Mouse (Mus musculus) midbrain, embryonic 16.5 days (tissue): ENCODE results near the gene Copa. TPM values are rescaled to one million over a fixed set of nuclear protein-coding genes. Genes with fewer than 3 reads are reported as not detected.

Experiments
- ATAC-seq: fragments of 200-750 bp; cut with Nextera tagmentation; 2 replicates; pipeline ENCODE4 v1.8.0; 2017; ENCODE audit warnings: moderate TSS enrichment
- H3K27ac ChIP-seq: fragments of 300-500 bp; sonication (generic); 2 replicates; pipeline ENCODE4 v1.5.1; 2014; ENCODE audit warnings: mild to moderate bottlenecking, low read length, mixed read lengths
- H3K27me3 ChIP-seq: fragments of 300-500 bp; sonication (generic); 2 replicates; pipeline ENCODE4 v1.6.1; 2014; ENCODE audit warnings: low read depth, low read length, mixed read lengths; ENCODE audit not compliant: control insufficient read depth, insufficient read depth
- H3K36me3 ChIP-seq: fragments of 300-500 bp; sonication (generic); 2 replicates; pipeline ENCODE4 v1.6.1; 2014; ENCODE audit warnings: mild to moderate bottlenecking, low read length, moderate library complexity, mixed read lengths; ENCODE audit not compliant: control insufficient read depth, insufficient read depth
- H3K4me1 ChIP-seq: fragments of 300-500 bp; sonication (generic); 2 replicates; pipeline ENCODE4 v1.6.1; 2014; ENCODE audit warnings: mild to moderate bottlenecking, low read length, mixed read lengths; ENCODE audit not compliant: control insufficient read depth, insufficient read depth
- H3K4me2 ChIP-seq: fragments of 300-500 bp; sonication (generic); 2 replicates; pipeline ENCODE4 v1.6.1; 2014; ENCODE audit warnings: mild to moderate bottlenecking, low read length, mixed read lengths
- H3K4me3 ChIP-seq: fragments of 300-500 bp; sonication (generic); 2 replicates; pipeline ENCODE4 v1.5.1; 2014; ENCODE audit warnings: low read depth, mild to moderate bottlenecking, low read length, moderate library complexity, mixed read lengths
- H3K9ac ChIP-seq: fragments of 300-500 bp; sonication (generic); 2 replicates; pipeline ENCODE4 v1.6.1; 2014; ENCODE audit warnings: low read depth, low read length, mixed read lengths
- H3K9me3 ChIP-seq: fragments of 300-500 bp; sonication (generic); replicated peaks from 2 replicates; pipeline ENCODE4 v1.6.1; 2014; ENCODE audit warnings: mild to moderate bottlenecking, low read length, mixed read lengths; ENCODE audit not compliant: control insufficient read depth, poor library complexity, severe bottlenecking
- WGBS: fragments of 180-500 bp; shearing (Covaris S2); extraction: QIAGEN DNeasy Blood & Tissue Kit; methylation state at CpG from one replicate; pipeline ENCODE4 v1.1.7; 2014; 5-methylcytosine and 5-hydroxymethylcytosine counted together
- polyA plus RNA-seq: library from polyadenylated mRNA; unstranded; fragments of >200 nt; fragmentation: Nextera tagmentation; extraction: Ambion mirVana; gene quantifications from 2 replicates; pipeline ENCODE4 v1.2.1, GENCODE M21; 2015

Copa gene
- polyA plus RNA-seq, 1 experiment from 2014 or later, result 209 TPM

- peak within 1 kb of the TSS; percentile 91 for H3K4me3 ChIP-seq
- peak within 1 kb of the TSS; percentile 99 for H3K9ac ChIP-seq
- H3K36me3 ChIP-seq, result 0 out of 2 replicates have a peak, but pooled peaks cover 2% of the 10 kb centered on the region
- peak; percentile 99 for ATAC-seq
- H3K4me1 ChIP-seq, result peaks cover 23% of the 10 kb centered on the region
- H3K4me2 ChIP-seq, result peak within 1 kb of the TSS; percentile 92
- H3K27me3 ChIP-seq, result no peaks in the 10 kb centered on the region
- no peaks in the 10 kb centered on the region for H3K9me3 ChIP-seq
- 0% methylated on average over 42 of the region's 42 CpGs for WGBS
- H3K27ac ChIP-seq, result peak within 1 kb of the TSS; percentile 92
These were observed 65.5 kb downstream of the Copa start, which contains the start of gene Dcaf8 for GRCm38 (mm10) chr1:172147835-172148278. Gene Dcaf8, plus strand, starts transcription at chr1:172148084.

GRCm38 (mm10) chr1:172148279-172148954 lies 66.1 kb downstream of the Copa start:
- 0% methylated on average over 40 of the region's 40 CpGs for WGBS
- Histone ChIP-seq H3K36me3 (peaks cover 2% of the 10 kb centered on the region; the same call in 1 of the 2 replicates), H3K4me3 (peak overlapping the region; percentile 91), H3K9me3 (no peaks in the 10 kb centered on the region), H3K27ac (peak overlapping the region; percentile 92), H3K4me2 (peak overlapping the region; percentile 92), H3K9ac (peak overlapping the region; percentile 99), H3K27me3 (no peaks in the 10 kb centered on the region), H3K4me1 (peaks cover 23% of the 10 kb centered on the region)
- ATAC-seq, result peak; percentile 53; the same call in 1 of the 2 replicates

GRCm38 (mm10) chr1:172148955-172149815 lies 66.9 kb downstream of the Copa start:
- WGBS, result 14% methylated on average over 19 of the region's 19 CpGs
- no peaks in the 10 kb centered on the region for H3K9me3 ChIP-seq
- no peaks in the 10 kb centered on the region for H3K27me3 ChIP-seq
- H3K27ac ChIP-seq, result peak overlapping the region; percentile 92
- peaks cover 23% of the 10 kb centered on the region for H3K4me1 ChIP-seq
- peaks cover 2% of the 10 kb centered on the region; the same call in 1 of the 2 replicates for H3K36me3 ChIP-seq
- peak overlapping the region; percentile 92 for H3K4me2 ChIP-seq
- peak overlapping the region; percentile 99 for H3K9ac ChIP-seq
- no peak for ATAC-seq
- peak overlapping the region; percentile 91 for H3K4me3 ChIP-seq

- H3K4me3 ChIP-seq, result no peak overlapping the region
- H3K27ac ChIP-seq, result no peak overlapping the region
- no peaks in the 10 kb centered on the region for H3K27me3 ChIP-seq
- no peak for ATAC-seq
- peaks cover 10% of the 10 kb centered on the region for H3K4me1 ChIP-seq
- no peak overlapping the region for H3K4me2 ChIP-seq
- no peaks in the 10 kb centered on the region for H3K9me3 ChIP-seq
- WGBS, result 98% methylated on average over 3 of the region's 3 CpGs
- H3K36me3 ChIP-seq, result peaks cover 4% of the 10 kb centered on the region; the same call in 1 of the 2 replicates
- H3K9ac ChIP-seq, result no peak overlapping the region
These were observed 72.2 kb downstream of the Copa start for GRCm38 (mm10) chr1:172154536-172154935.

- H3K27ac ChIP-seq, result no peak overlapping the region
- WGBS, result 91% methylated on average over 3 of the region's 3 CpGs
- H3K4me3 ChIP-seq, result no peak overlapping the region
- peaks cover 4% of the 10 kb centered on the region; the same call in 1 of the 2 replicates for H3K36me3 ChIP-seq
- no peaks in the 10 kb centered on the region for H3K27me3 ChIP-seq
- H3K9me3 ChIP-seq, result no peaks in the 10 kb centered on the region
- no peak overlapping the region for H3K9ac ChIP-seq
- H3K4me1 ChIP-seq, result peaks cover 4% of the 10 kb centered on the region
- H3K4me2 ChIP-seq, result no peak overlapping the region
- no peak for ATAC-seq
These were observed 73.2 kb downstream of the Copa start for GRCm38 (mm10) chr1:172155518-172155917.

- Histone ChIP-seq H3K9me3 (no peaks in the 10 kb centered on the region), H3K36me3 (peaks cover 2% of the 10 kb centered on the region; the same call in 1 of the 2 replicates), H3K4me3 (no peak overlapping the region), H3K4me1 (no peaks in the 10 kb centered on the region; the same call in 1 of the 2 replicates), H3K27ac (no peak overlapping the region), H3K4me2 (no peak overlapping the region), H3K27me3 (no peaks in the 10 kb centered on the region), H3K9ac (no peak overlapping the region)
- 77% methylated on average over 4 of the region's 4 CpGs for WGBS
- ATAC-seq, result no peak
These were observed 77.6 kb downstream of the Copa start for GRCm38 (mm10) chr1:172159970-172160369.

GRCm38 (mm10) chr1:172160508-172160907 lies 78.2 kb downstream of the Copa start:
- Histone ChIP-seq H3K27me3 (no peaks in the 10 kb centered on the region), H3K36me3 (peaks cover 2% of the 10 kb centered on the region; the same call in 1 of the 2 replicates), H3K4me2 (no peak overlapping the region), H3K4me1 (no peaks in the 10 kb centered on the region; the same call in 1 of the 2 replicates), H3K27ac (no peak overlapping the region), H3K9ac (no peak overlapping the region), H3K9me3 (no peaks in the 10 kb centered on the region), H3K4me3 (no peak overlapping the region)
- no peak for ATAC-seq

GRCm38 (mm10) chr1:172162009-172162408 lies 79.7 kb downstream of the Copa start:
- 97% methylated on average over 1 of the region's 1 CpGs for WGBS
- Histone ChIP-seq H3K9me3 (no peaks in the 10 kb centered on the region), H3K4me1 (no peaks in the 10 kb centered on the region; the same call in 1 of the 2 replicates), H3K4me3 (no peak overlapping the region), H3K27ac (no peak overlapping the region), H3K9ac (no peak overlapping the region), H3K4me2 (no peak overlapping the region), H3K27me3 (no peaks in the 10 kb centered on the region), H3K36me3 (peaks cover 2% of the 10 kb centered on the region; the same call in 1 of the 2 replicates)
- ATAC-seq, result 0 out of 2 replicates have a peak, but pooled peaks have one; percentile 17
